Mouse (Mus musculus): ENCODE results near the gene Sv2b. TPM values are rescaled to one million over a fixed set of nuclear protein-coding genes. Genes with fewer than 3 reads are reported as not detected.

The Sv2b gene
- polyA plus RNA-seq, 1 experiment from 2014 or later, result 7.4 TPM

- ATAC-seq (ENCODE audit: insufficient number of reproducible peaks, insufficient read depth, low FRiP score, low read depth), result no peak
- Histone ChIP-seq H3K4me1 (ENCODE audit: control insufficient read depth, insufficient read depth, low read length) (no peaks in the 10 kb centered on the region), H3K27ac (ENCODE audit: low read length) (no peak overlapping the region), H3K9me3 (ENCODE audit: control insufficient read depth, low read depth, low read length) (no peaks in the 10 kb centered on the region), H3K4me2 (replicated peaks; ENCODE audit: low read depth, low read length) (no peak overlapping the region), H3K27me3 (ENCODE audit: control insufficient read depth, insufficient read depth, low read length) (no peaks in the 10 kb centered on the region), H3K36me3 (ENCODE audit: control insufficient read depth, insufficient read depth, low read length) (no peaks in the 10 kb centered on the region), H3K4me3 (ENCODE audit: low read depth, low read length) (no peak overlapping the region), H3K9ac (replicated peaks; ENCODE audit: low read depth, low read length) (no peak overlapping the region)
- 93% methylated on average over 4 of the region's 4 CpGs for WGBS
These were observed 181.0 kb downstream of the Sv2b start for GRCm38 (mm10) chr7:75128036-75128435.

GRCm38 (mm10) chr7:75124067-75124466 is 185.0 kb downstream of the Sv2b start:
- no peaks in the 10 kb centered on the region for H3K27me3 ChIP-seq (ENCODE audit: control insufficient read depth, insufficient read depth, low read length)
- no peak overlapping the region for H3K4me2 ChIP-seq (replicated peaks; ENCODE audit: low read depth, low read length)
- H3K36me3 ChIP-seq (ENCODE audit: control insufficient read depth, insufficient read depth, low read length), result no peaks in the 10 kb centered on the region
- no peak overlapping the region for H3K27ac ChIP-seq (ENCODE audit: low read length)
- H3K4me3 ChIP-seq (ENCODE audit: low read depth, low read length), result no peak overlapping the region
- no peak overlapping the region for H3K9ac ChIP-seq (replicated peaks; ENCODE audit: low read depth, low read length)
- no peaks in the 10 kb centered on the region for H3K9me3 ChIP-seq (ENCODE audit: control insufficient read depth, low read depth, low read length)
- ATAC-seq (ENCODE audit: insufficient number of reproducible peaks, insufficient read depth, low FRiP score, low read depth), result no peak
- WGBS, result 83% methylated on average over 5 of the region's 5 CpGs
- H3K4me1 ChIP-seq (ENCODE audit: control insufficient read depth, insufficient read depth, low read length), result no peaks in the 10 kb centered on the region

GRCm38 (mm10) chr7:75118022-75118673 is 190.9 kb downstream of the Sv2b start:
- no peak overlapping the region for H3K9ac ChIP-seq (replicated peaks; ENCODE audit: low read depth, low read length)
- H3K27me3 ChIP-seq (ENCODE audit: control insufficient read depth, insufficient read depth, low read length), result no peaks in the 10 kb centered on the region
- no peaks in the 10 kb centered on the region for H3K9me3 ChIP-seq (ENCODE audit: control insufficient read depth, low read depth, low read length)
- 0 out of 2 replicates have a peak overlapping the region, but pooled peaks have one; percentile 1 for H3K4me3 ChIP-seq (ENCODE audit: low read depth, low read length)
- 36% methylated on average over 7 of the region's 7 CpGs for WGBS
- H3K36me3 ChIP-seq (ENCODE audit: control insufficient read depth, insufficient read depth, low read length), result no peaks in the 10 kb centered on the region
- H3K4me1 ChIP-seq (ENCODE audit: control insufficient read depth, insufficient read depth, low read length), result no peaks in the 10 kb centered on the region
- peak overlapping the region; percentile 30 for H3K4me2 ChIP-seq (replicated peaks; ENCODE audit: low read depth, low read length)
- H3K27ac ChIP-seq (ENCODE audit: low read length), result no peak overlapping the region
- no peak for ATAC-seq (ENCODE audit: insufficient number of reproducible peaks, insufficient read depth, low FRiP score, low read depth)

- no peak for ATAC-seq (ENCODE audit: insufficient number of reproducible peaks, insufficient read depth, low FRiP score, low read depth)
- no peaks in the 10 kb centered on the region for H3K4me1 ChIP-seq (ENCODE audit: control insufficient read depth, insufficient read depth, low read length)
- H3K27ac ChIP-seq (ENCODE audit: low read length), result no peak overlapping the region
- no peaks in the 10 kb centered on the region for H3K27me3 ChIP-seq (ENCODE audit: control insufficient read depth, insufficient read depth, low read length)
- no peak overlapping the region for H3K4me3 ChIP-seq (ENCODE audit: low read depth, low read length)
- 8% methylated on average over 6 of the region's 6 CpGs for WGBS
- H3K36me3 ChIP-seq (ENCODE audit: control insufficient read depth, insufficient read depth, low read length), result no peaks in the 10 kb centered on the region
- H3K4me2 ChIP-seq (replicated peaks; ENCODE audit: low read depth, low read length), result no peak overlapping the region
- H3K9ac ChIP-seq (replicated peaks; ENCODE audit: low read depth, low read length), result no peak overlapping the region
- H3K9me3 ChIP-seq (ENCODE audit: control insufficient read depth, low read depth, low read length), result no peaks in the 10 kb centered on the region
These were observed 198.4 kb downstream of the Sv2b start for GRCm38 (mm10) chr7:75110689-75111088.

GRCm38 (mm10) chr7:75107441-75107840 is 201.6 kb downstream of the Sv2b start:
- no peaks in the 10 kb centered on the region for H3K9me3 ChIP-seq (ENCODE audit: control insufficient read depth, low read depth, low read length)
- no peak for ATAC-seq (ENCODE audit: insufficient number of reproducible peaks, insufficient read depth, low FRiP score, low read depth)
- H3K9ac ChIP-seq (replicated peaks; ENCODE audit: low read depth, low read length), result no peak overlapping the region
- H3K27me3 ChIP-seq (ENCODE audit: control insufficient read depth, insufficient read depth, low read length), result no peaks in the 10 kb centered on the region
- H3K4me1 ChIP-seq (ENCODE audit: control insufficient read depth, insufficient read depth, low read length), result no peaks in the 10 kb centered on the region
- no peak overlapping the region for H3K4me3 ChIP-seq (ENCODE audit: low read depth, low read length)
- H3K36me3 ChIP-seq (ENCODE audit: control insufficient read depth, insufficient read depth, low read length), result no peaks in the 10 kb centered on the region
- no peak overlapping the region for H3K27ac ChIP-seq (ENCODE audit: low read length)
- no peak overlapping the region for H3K4me2 ChIP-seq (replicated peaks; ENCODE audit: low read depth, low read length)

GRCm38 (mm10) chr7:75103900-75104299 is 205.2 kb downstream of the Sv2b start:
- no peak overlapping the region for H3K4me3 ChIP-seq (ENCODE audit: low read depth, low read length)
- no peak overlapping the region for H3K4me2 ChIP-seq (replicated peaks; ENCODE audit: low read depth, low read length)
- 48% methylated on average over 1 of the region's 1 CpGs for WGBS
- no peaks in the 10 kb centered on the region for H3K9me3 ChIP-seq (ENCODE audit: control insufficient read depth, low read depth, low read length)
- H3K4me1 ChIP-seq (ENCODE audit: control insufficient read depth, insufficient read depth, low read length), result no peaks in the 10 kb centered on the region
- H3K36me3 ChIP-seq (ENCODE audit: control insufficient read depth, insufficient read depth, low read length), result no peaks in the 10 kb centered on the region
- no peak for ATAC-seq (ENCODE audit: insufficient number of reproducible peaks, insufficient read depth, low FRiP score, low read depth)
- no peak overlapping the region for H3K9ac ChIP-seq (replicated peaks; ENCODE audit: low read depth, low read length)
- H3K27ac ChIP-seq (ENCODE audit: low read length), result no peak overlapping the region
- no peaks in the 10 kb centered on the region for H3K27me3 ChIP-seq (ENCODE audit: control insufficient read depth, insufficient read depth, low read length)

GRCm38 (mm10) chr7:75102536-75103332 is 206.3 kb downstream of the Sv2b start:
- Histone ChIP-seq H3K4me2 (replicated peaks; ENCODE audit: low read depth, low read length) (no peak overlapping the region), H3K27me3 (ENCODE audit: control insufficient read depth, insufficient read depth, low read length) (no peaks in the 10 kb centered on the region), H3K9me3 (ENCODE audit: control insufficient read depth, low read depth, low read length) (no peaks in the 10 kb centered on the region), H3K36me3 (ENCODE audit: control insufficient read depth, insufficient read depth, low read length) (no peaks in the 10 kb centered on the region), H3K4me3 (ENCODE audit: low read depth, low read length) (no peak overlapping the region), H3K9ac (replicated peaks; ENCODE audit: low read depth, low read length) (no peak overlapping the region), H3K27ac (ENCODE audit: low read length) (no peak overlapping the region), H3K4me1 (ENCODE audit: control insufficient read depth, insufficient read depth, low read length) (no peaks in the 10 kb centered on the region)
- ATAC-seq (ENCODE audit: insufficient number of reproducible peaks, insufficient read depth, low FRiP score, low read depth), result no peak
- 76% methylated on average over 17 of the region's 17 CpGs for whole genome bisulfite sequencing

- H3K4me3 ChIP-seq (ENCODE audit: low read depth, low read length), result no peak overlapping the region
- H3K4me1 ChIP-seq (ENCODE audit: control insufficient read depth, insufficient read depth, low read length), result no peaks in the 10 kb centered on the region
- H3K36me3 ChIP-seq (ENCODE audit: control insufficient read depth, insufficient read depth, low read length), result no peaks in the 10 kb centered on the region
- no peaks in the 10 kb centered on the region for H3K27me3 ChIP-seq (ENCODE audit: control insufficient read depth, insufficient read depth, low read length)
- ATAC-seq (ENCODE audit: insufficient number of reproducible peaks, insufficient read depth, low FRiP score, low read depth), result no peak
- no peak overlapping the region for H3K9ac ChIP-seq (replicated peaks; ENCODE audit: low read depth, low read length)
- H3K27ac ChIP-seq (ENCODE audit: low read length), result no peak overlapping the region
- no peak overlapping the region for H3K4me2 ChIP-seq (replicated peaks; ENCODE audit: low read depth, low read length)
- H3K9me3 ChIP-seq (ENCODE audit: control insufficient read depth, low read depth, low read length), result no peaks in the 10 kb centered on the region
- WGBS, result 56% methylated on average over 4 of the region's 4 CpGs
These were observed 223.6 kb downstream of the Sv2b start for GRCm38 (mm10) chr7:75085473-75085872.

All from stomach, embryonic 14.5 days (tissue).